Mouse (Mus musculus) macrophage (primary cell): ENCODE data around the gene Gtsf1. TPM values are rescaled to one million over a fixed set of nuclear protein-coding genes. Genes with fewer than 3 reads are reported as not detected.
A peak's percentile ranks its signal among the peaks of the same experiment; 100 is the strongest.
"Not testable (repeated sequence)": the region's sequence is repeated elsewhere in the genome, so short reads cannot be mapped to it uniquely, and the experiment has no call there.

Experiments
- H3K27ac ChIP-seq: fragments of 350-480 bp; formaldehyde crosslinking; 2 replicates; pipeline ENCODE4 v1.9.0; 2021
- H3K36me3 ChIP-seq: fragments of 350-480 bp; formaldehyde crosslinking; 2 replicates; pipeline ENCODE4 v1.9.0; 2021; ENCODE audit errors: inconsistent target
- H3K4me3 ChIP-seq: fragments of 350-480 bp; formaldehyde crosslinking; 2 replicates; pipeline ENCODE4 v1.9.0; 2021; ENCODE audit errors: inconsistent target
- H3K79me2 ChIP-seq: fragments of 350-480 bp; formaldehyde crosslinking; 2 replicates; pipeline ENCODE4 v1.9.0; 2021; ENCODE audit errors: inconsistent target
- whole genome bisulfite sequencing: methylation state at CpG from one replicate; pipeline ENCODE4 v1.1.7; 2026; ENCODE audit warnings: inconsistent platforms; ENCODE audit not compliant: missing documents; 5-methylcytosine and 5-hydroxymethylcytosine counted together
- polyA plus RNA-seq: library from polyadenylated mRNA; stranded (reverse); fragments of 250-400 nt; gene quantifications from 3 replicates; pipeline ENCODE4 v1.2.4, GENCODE M21; 2018; ENCODE audit warnings: inconsistent platforms
- total RNA-seq, 78 experiments: library from RNA; depleted of rRNA; stranded (reverse); fragments of 250-400 nt; gene quantifications; 1 replicate in 9 of 78; 2 replicates in 24 of 78; 3 replicates in 43 of 78; 4 replicates in 2 of 78; pipeline ENCODE4 v1.2.4; 2018; ENCODE audit warnings: inconsistent platforms in 56 of 78

The Gtsf1 gene
- not detected for total RNA-seq (2018; cell fraction: chromatin; rRNA removed)
- not detected for total RNA-seq (2018; cell fraction: cytosol; rRNA removed)
- not detected for total RNA-seq (2018; cell fraction: nucleus; rRNA removed)
- polyA plus RNA-seq, result not detected in 3 replicates

DNA sequence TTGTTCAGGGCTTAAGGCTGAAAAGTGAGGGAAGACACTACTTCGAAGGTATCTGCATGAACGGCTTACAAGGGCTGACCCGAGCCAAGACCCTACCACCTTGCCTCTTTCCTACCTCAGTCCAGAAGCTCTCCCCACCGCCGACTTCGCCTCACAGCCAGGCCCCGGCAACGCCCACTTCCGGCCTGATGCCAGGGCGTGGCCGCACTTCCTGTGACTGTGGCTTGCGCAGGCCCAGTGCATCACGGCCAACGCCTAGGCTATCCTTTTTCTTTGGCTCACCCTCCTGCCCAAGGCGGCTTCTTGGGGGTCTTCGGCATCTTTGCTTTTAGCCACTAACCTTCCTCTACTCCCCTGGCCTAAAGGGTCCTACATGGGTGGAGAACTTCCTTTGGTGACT lies at the start of gene Gtsf1:
Gtsf1 (minus strand) TSS at position 230 of the 400 bp plus-strand sequence.
- no peaks in the 10 kb centered on the region for H3K36me3 ChIP-seq
- no peaks in the 10 kb centered on the region for H3K79me2 ChIP-seq
- no peak within 1 kb of the TSS for H3K4me3 ChIP-seq
- H3K27ac ChIP-seq, result no peak within 1 kb of the TSS
- 88% methylated on average over 14 of the region's 16 CpGs for WGBS

DNA sequence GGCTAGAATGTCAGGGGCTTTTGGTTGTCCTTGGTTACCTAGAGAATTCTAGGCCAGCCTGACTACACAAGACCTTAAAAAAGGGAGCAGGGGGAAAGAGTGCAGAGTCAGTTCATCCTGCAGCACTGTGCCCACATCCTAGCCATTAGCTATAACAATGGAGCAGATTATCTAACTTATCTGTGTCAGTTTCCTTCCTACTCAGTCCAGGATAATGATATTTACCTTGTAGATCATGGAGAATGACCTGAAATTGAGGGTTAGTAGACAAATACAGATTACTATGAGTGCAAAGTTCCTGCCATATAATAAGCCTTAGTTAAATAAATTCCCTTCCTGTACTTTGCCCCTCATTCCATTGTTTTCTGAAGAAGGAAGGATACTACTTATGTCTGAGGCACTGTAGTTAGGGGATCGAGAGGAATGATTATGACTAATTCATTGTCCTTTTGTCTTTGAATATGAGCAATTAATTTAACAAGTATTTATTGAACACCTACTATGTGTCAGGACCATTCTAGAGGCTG lies 48.9 kb upstream of the Gtsf1 start:
- Histone ChIP-seq H3K4me3 (no peak overlapping the region), H3K27ac (no peak overlapping the region), H3K79me2 (peaks cover 23% of the 10 kb centered on the region; the same call in 1 of the 2 replicates), H3K36me3 (peaks cover 88% of the 10 kb centered on the region)
- WGBS, result 100% methylated on average over 1 of the region's 1 CpGs

DNA sequence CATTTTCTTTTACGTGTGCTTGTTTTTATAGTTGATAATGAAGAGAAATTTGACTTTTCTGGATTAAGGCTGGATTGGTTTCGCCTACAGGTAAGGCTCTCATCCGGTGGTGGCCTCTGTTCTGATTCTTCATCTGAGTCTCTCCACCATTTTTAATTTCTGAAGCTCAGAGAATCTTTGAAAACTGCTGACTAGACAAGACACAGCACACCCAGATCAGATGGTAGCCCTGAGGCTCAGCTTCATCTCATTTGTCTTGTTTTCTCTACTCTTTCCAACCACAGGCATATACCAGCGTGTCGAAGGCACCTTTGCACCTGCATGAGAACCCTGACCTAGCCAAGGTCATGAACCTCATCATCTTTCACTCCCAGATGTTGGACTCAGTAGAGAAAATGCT lies 43.5 kb upstream of the Gtsf1 start:
- WGBS, result 93% methylated on average over 5 of the region's 5 CpGs
- Histone ChIP-seq H3K4me3 (no peak overlapping the region), H3K36me3 (peaks cover 77% of the 10 kb centered on the region), H3K27ac (no peak overlapping the region), H3K79me2 (peaks cover 42% of the 10 kb centered on the region; the same call in 1 of the 2 replicates)

DNA sequence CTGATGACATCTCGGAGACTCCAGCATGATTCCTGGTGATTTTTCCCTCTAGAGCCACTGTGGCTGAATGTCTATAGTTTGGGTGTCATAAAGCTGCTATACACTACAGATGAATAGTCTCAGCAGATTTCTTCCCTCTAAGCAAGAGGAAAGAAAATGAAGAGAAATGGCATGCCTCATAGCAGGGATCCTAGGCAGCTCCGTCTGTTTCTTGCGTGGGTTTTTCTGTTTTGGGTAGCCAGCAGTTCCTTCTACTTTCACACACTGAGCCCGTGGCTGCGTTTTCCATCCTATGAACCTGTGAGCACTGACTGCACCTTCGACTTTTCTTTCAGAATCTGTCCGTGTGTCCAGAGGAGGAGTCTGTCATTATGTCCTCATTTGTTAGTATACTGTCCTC lies 42.9 kb upstream of the Gtsf1 start:
- Histone ChIP-seq H3K27ac (no peak overlapping the region), H3K4me3 (no peak overlapping the region), H3K79me2 (peaks cover 45% of the 10 kb centered on the region), H3K36me3 (peaks cover 76% of the 10 kb centered on the region)
- WGBS, result 98% methylated on average over 7 of the region's 7 CpGs

DNA sequence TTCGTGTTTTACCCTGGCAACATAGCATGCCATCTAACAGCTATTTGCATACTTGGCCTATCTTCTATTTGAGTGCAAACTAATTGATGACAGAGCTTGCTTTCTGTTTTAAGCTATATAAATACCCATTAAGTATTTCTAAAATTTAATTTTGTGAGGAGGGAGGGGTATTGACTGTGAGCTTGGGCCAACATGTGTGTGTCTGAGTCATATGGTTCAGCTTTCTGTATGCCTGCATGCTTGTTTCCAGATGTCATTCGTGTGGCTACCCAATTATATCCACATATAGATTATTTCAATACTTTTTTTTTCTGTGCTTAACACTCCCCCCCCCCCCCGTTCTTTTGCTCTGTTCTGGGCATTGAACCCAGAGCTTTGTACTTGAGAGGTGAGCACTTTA lies 42.0 kb upstream of the Gtsf1 start:
- peaks cover 54% of the 10 kb centered on the region for H3K79me2 ChIP-seq
- WGBS, result 92% methylated on average over 2 of the region's 3 CpGs
- no peak overlapping the region for H3K27ac ChIP-seq
- peaks cover 77% of the 10 kb centered on the region for H3K36me3 ChIP-seq
- no peak overlapping the region for H3K4me3 ChIP-seq

DNA sequence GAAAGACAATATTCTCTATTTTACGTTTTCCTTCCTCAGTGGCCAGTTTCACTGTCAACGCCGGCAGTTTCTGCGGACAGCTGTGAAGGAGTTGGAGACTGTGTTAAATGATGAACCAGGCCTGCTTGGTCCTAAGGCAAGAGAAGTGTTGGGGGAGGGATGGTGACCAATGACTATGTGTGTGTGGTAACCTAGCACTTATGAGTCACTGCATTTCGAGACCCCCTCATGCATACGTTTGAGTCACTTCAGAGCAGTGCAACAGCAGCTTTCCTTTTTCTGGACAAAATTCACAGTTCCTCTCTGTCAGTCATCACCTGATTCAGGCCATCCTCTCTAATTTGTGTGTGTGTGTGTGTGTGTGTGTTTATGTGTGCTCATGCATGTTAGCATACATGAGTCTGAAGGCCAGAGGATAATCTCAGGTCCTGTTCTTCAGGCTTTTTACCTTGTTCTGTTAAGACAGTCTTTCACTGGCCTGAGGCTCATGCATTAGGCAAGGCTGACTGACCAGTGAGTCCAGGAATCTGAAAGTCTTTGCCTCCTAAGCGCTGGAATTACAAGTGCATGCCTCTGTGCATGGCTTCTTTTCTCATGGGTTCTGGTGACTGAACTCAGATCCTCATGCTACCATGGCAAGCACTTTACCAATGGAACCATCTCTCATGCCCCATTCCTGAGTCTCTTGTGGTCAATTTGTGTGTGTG lies 41.4 kb upstream of the Gtsf1 start:
- no peak overlapping the region for H3K4me3 ChIP-seq
- H3K79me2 ChIP-seq, result peaks cover 61% of the 10 kb centered on the region
- whole genome bisulfite sequencing, result 53% methylated on average over 6 of the region's 7 CpGs
- peaks cover 84% of the 10 kb centered on the region for H3K36me3 ChIP-seq
- peak overlapping the region; percentile 8; the same call in 1 of the 2 replicates for H3K27ac ChIP-seq

DNA sequence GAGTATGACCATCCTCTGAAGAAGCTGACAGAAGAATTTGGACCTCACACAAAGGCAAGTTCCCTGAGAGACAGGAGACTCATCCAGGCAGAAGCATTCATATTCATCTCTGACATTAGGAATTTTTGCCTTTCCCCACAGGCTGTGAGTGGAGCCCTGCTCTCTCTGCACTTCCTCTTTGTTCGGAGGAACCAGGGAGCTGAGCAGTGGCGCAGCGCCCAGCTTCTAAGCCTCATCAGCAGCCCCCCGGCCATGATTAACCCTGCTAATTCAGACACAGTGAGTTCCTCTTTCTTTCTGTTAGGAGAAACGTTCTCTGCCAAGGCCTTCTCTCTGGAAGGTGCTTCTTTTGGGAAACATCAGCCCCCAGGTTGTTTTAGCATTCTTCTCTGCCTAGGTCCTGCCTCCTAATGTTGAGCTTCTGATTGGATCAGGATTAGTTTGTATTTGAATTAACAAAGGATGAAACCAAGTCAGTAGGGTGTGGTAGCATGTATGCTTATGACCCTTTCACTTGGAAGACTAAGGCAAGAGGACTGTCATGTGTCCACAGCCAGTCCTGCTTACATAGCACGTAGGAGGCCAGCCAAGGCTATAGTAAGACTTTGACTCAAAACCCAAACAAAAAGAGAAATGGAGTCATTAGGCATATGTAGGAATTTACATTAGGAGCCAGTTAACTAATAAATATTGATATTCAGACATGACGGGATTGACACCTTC lies 32.4 kb upstream of the Gtsf1 start:
- Histone ChIP-seq H3K4me3 (no peak overlapping the region), H3K27ac (peak overlapping the region; percentile 70), H3K36me3 (peaks cover 78% of the 10 kb centered on the region), H3K79me2 (peaks cover 80% of the 10 kb centered on the region)
- WGBS, result 23% methylated on average over 7 of the region's 7 CpGs

DNA sequence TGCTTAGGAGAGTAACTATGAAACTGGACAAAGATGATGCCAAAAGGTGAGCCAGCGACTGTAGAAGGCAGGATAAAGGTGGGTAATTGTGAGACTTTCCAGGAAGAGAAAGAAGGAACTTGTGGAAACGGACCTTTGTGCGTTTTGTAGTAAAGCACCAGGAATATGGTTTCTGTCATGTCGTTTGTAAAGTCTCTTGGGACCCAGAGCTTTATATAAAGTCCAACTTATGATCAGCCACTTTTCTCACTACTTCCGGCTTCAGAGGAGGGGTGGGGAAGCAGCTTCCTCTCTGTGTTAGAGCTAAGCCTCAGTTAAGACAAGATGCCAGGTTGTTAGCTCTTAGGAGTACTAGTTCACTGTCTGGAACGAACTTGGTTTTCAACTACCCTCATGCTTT lies 24.2 kb upstream of the Gtsf1 start:
- peaks cover 59% of the 10 kb centered on the region for H3K79me2 ChIP-seq
- H3K27ac ChIP-seq, result peak overlapping the region; percentile 85
- 8% methylated on average over 6 of the region's 6 CpGs for WGBS
- peaks cover 37% of the 10 kb centered on the region; the same call in 1 of the 2 replicates for H3K36me3 ChIP-seq
- peak overlapping the region; percentile 75 for H3K4me3 ChIP-seq

DNA sequence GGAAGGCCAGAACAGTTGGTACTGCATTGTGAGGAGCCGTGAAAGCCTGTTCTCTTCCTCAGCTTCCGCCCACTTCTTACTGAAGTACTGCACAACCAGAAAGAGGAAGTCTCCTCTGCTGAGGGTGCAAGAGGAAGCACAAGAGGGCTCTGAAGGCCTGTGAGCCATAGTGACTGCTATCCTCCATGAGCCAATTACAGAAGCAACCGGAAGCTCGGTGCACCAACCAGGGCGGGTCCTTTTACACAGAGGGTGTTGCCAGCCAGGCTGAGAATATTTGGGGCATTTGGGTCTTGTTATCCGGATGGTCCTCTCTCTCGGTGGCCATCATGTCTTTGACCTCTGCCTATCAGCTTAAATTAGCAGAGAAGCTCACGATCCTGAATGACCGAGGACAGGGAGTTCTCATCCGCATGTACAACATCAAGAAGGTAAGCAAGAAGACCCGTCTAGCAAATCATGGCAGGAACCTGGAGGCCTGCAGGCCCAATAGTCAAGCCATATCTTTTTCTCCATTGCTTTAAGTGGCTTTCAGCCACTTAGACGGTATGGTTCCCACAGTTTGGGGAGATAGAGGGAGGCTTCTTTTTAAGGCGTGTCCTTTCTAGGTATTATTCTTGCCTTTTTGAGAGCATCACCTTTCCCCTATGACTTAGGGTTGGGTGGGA lies 23.4 kb upstream of the Gtsf1 start, which contains the start of gene Nckap1l:
Nckap1l (plus strand) TSS at position 244 of the 668 bp plus-strand sequence.
- Histone ChIP-seq H3K79me2 (peaks cover 51% of the 10 kb centered on the region), H3K4me3 (peak within 1 kb of the TSS; percentile 75), H3K36me3 (peaks cover 29% of the 10 kb centered on the region; the same call in 1 of the 2 replicates), H3K27ac (peak within 1 kb of the TSS; percentile 85)
- 1% methylated on average over 13 of the region's 13 CpGs for WGBS

DNA sequence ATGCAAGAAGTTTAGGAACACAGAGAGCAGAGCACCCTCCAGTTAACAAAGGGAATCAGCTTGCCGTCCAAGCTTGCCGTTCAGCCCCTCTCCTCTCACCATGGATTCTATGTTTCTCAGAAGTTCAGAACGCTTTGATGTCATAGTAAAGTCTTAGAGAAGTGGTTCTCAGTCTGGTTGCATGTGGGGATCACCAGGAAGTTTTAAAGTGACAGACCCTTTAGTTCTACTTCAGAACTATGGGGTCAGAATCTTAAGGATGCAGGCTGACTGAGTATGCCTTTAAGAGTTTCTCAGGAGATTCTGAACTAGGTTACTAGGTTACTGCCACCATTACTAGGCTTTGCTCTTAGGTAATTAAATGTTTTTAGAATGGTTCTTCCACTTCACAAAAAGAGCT lies 18.1 kb upstream of the Gtsf1 start, which contains the start of gene Gtsf2:
Gtsf2 (minus strand) TSS at position 101 of the 400 bp plus-strand sequence.
- H3K36me3 ChIP-seq, result no peaks in the 10 kb centered on the region
- no peak within 1 kb of the TSS for H3K4me3 ChIP-seq
- H3K79me2 ChIP-seq, result no peaks in the 10 kb centered on the region
- WGBS, result 82% methylated on average over 3 of the region's 3 CpGs
- no peak within 1 kb of the TSS for H3K27ac ChIP-seq

DNA sequence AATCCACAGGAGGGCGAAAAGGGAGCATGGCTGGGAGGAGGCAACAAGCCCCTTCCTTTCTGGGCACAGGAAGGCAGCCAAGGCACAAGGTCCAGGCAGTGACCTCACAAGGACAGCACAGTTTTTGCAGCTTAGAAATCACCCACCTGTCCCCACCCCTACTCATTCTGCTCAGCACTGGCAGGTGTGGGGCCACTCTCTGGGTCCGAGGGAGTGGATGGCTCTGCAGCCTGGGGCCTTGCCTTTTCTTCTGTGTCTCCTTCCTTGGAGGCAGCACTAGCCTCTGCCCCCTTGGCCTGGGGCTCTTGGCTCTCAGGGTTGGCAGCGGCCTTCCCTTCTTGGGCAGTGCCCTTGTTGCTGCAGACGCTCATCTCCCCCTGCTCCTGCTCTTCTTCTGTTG lies 15.7 kb upstream of the Gtsf1 start:
- H3K4me3 ChIP-seq, H3K36me3 ChIP-seq, H3K27ac ChIP-seq, H3K79me2 ChIP-seq: not testable (repeated sequence)
- 100% methylated on average over 3 of the region's 4 CpGs for WGBS

DNA sequence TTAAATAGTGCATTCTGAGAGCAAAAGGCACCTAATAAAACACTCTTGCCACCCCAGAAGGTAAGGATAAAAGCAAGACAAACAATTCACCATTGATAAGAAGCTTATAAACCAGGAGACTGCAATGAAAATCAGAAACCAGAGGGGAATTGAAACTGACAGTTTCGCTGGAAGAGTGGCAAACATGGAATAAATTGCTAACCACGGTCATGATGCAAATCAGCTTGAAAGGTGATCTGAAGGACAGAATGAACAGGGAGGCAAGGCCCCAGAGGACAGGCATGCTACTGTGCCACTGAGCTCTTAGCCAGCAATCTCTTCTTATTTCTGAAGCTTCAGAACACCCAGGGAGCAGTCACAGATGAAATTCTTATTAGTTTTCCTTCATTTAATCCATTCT lies 3.3 kb downstream of the Gtsf1 start:
- 10% methylated on average over 2 of the region's 2 CpGs for WGBS
- no peak overlapping the region for H3K4me3 ChIP-seq
- no peaks in the 10 kb centered on the region for H3K79me2 ChIP-seq
- no peak overlapping the region for H3K27ac ChIP-seq
- H3K36me3 ChIP-seq, result no peaks in the 10 kb centered on the region

DNA sequence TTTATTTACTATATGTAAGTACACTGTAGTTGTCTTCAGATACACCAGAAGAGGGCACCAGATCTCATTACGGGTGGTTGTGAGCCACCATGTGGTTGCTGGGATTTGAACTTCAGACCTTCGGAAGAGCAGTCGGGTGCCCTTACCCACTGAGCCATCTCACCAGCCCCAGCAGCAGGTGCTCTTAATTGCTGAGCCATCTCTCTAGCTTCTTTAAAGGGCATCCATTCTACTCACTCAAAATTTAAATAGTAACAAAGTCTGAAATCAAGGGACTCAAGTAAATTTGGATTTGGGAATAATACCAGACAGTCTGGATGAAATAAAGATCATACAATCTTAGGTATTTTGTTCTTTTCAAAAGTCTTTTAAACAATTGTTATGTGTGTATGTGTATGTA lies 24.7 kb downstream of the Gtsf1 start:
- H3K36me3 ChIP-seq, H3K4me3 ChIP-seq, H3K27ac ChIP-seq, H3K79me2 ChIP-seq: not testable (repeated sequence)
- WGBS, result 100% methylated on average over 1 of the region's 3 CpGs

DNA sequence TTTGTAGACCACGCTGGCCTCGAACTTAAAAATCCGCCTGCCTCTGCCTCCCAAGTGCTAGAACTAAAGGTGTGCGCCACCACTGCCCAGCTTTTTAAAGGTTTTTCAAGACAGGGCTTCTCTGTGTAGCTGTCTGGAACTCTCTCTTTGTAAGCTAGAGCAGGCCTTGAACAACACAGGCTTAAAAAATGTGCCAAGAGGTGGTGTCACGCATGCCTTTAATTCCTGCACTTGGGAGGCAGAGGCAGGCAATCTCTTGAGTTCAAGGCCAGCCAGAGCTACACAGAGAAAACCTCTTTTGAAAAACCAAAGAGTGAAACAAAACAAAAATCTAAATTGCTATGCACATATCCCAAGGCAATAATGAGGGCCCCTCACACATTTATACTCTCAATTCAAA lies 28.9 kb downstream of the Gtsf1 start:
- Histone ChIP-seq H3K27ac (peak overlapping the region; percentile 55), H3K79me2 (no peaks in the 10 kb centered on the region), H3K36me3 (no peaks in the 10 kb centered on the region), H3K4me3 (no peak overlapping the region)
- 98% methylated on average over 5 of the region's 5 CpGs for WGBS
